Mouse (Mus musculus): ENCODE data around the gene Trip6. TPM values are rescaled to one million over a fixed set of nuclear protein-coding genes. Genes with fewer than 3 reads are reported as not detected.

The Trip6 gene
- total RNA-seq, 2 experiments from 2014 or later: 4.5 to 6.5 TPM

- TF ChIP-seq CTCF (IDR thresholded peaks at IDR 0.05): no peak
- H3K27ac ChIP-seq: no peak overlapping the region
- intact Hi-C loops (cut with DNase I): no loop called here
- DNase-seq (ENCODE audit: extremely low spot score in 1 of 2, low spot score in 2 of 2): no peak
- no peak overlapping the region for H3K4me3 ChIP-seq
Observed at GRCm38 (mm10) chr5:137347856-137348255, 33.7 kb upstream of the Trip6 start.

GRCm38 (mm10) chr5:137346983-137347382 lies 32.8 kb upstream of the Trip6 start:
- no peak for DNase-seq (ENCODE audit: extremely low spot score in 1 of 2, low spot score in 2 of 2)
- TF ChIP-seq CTCF (IDR thresholded peaks at IDR 0.05): no peak
- no peak overlapping the region for H3K27ac ChIP-seq
- no peak overlapping the region for H3K4me3 ChIP-seq
- intact Hi-C loops (cut with DNase I): no loop called here

- no peak for DNase-seq (ENCODE audit: extremely low spot score in 1 of 2, low spot score in 2 of 2)
- Histone ChIP-seq H3K4me3 (no peak overlapping the region), H3K27ac (no peak overlapping the region)
- intact Hi-C loops (cut with DNase I): no loop called here
- no peak for TF ChIP-seq CTCF (IDR thresholded peaks at IDR 0.05)
Observed at GRCm38 (mm10) chr5:137346388-137346787, 32.2 kb upstream of the Trip6 start.

- Histone ChIP-seq H3K27ac (no peak overlapping the region), H3K4me3 (no peak overlapping the region)
- TF ChIP-seq CTCF (IDR thresholded peaks at IDR 0.05): no peak
- DNase-seq (ENCODE audit: extremely low spot score in 1 of 2, low spot score in 2 of 2): no peak
- intact Hi-C loops (cut with DNase I): no loop called here
Observed at GRCm38 (mm10) chr5:137345821-137346220, 31.6 kb upstream of the Trip6 start.

DNA sequence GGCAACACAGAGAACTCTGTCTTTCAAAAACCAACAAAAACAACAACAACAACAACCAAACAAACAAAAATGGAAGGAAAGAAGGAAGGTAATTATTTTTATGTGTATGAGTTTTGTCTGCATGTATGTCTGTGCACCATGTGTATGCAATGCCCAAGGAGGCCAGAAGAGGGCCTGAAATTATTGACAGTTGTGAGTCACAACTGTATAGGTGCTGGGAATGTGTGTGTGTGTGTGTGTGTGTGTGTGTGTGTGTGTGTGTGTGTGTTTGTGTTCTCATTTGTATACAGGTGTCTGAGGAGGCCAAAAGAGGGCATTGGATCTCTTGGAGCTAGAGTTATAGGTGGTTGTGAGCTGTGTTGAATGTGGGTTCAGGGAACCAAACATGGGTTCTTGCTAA lies 29.7 kb upstream of the Trip6 start:
- TF ChIP-seq CTCF (IDR thresholded peaks at IDR 0.05): no peak
- Histone ChIP-seq H3K4me3 (no peak overlapping the region), H3K27ac (no peak overlapping the region)
- DNase-seq (ENCODE audit: extremely low spot score in 1 of 2, low spot score in 2 of 2): no peak
- intact Hi-C loops (cut with DNase I): no loop called here

- H3K27ac ChIP-seq: no peak overlapping the region
- DNase-seq (ENCODE audit: extremely low spot score in 1 of 2, low spot score in 2 of 2): no peak
- intact Hi-C loops (cut with DNase I): no loop called here
- no peak for TF ChIP-seq CTCF (IDR thresholded peaks at IDR 0.05)
- no peak overlapping the region for H3K4me3 ChIP-seq
Observed at GRCm38 (mm10) chr5:137343412-137343811, 29.2 kb upstream of the Trip6 start.

DNA sequence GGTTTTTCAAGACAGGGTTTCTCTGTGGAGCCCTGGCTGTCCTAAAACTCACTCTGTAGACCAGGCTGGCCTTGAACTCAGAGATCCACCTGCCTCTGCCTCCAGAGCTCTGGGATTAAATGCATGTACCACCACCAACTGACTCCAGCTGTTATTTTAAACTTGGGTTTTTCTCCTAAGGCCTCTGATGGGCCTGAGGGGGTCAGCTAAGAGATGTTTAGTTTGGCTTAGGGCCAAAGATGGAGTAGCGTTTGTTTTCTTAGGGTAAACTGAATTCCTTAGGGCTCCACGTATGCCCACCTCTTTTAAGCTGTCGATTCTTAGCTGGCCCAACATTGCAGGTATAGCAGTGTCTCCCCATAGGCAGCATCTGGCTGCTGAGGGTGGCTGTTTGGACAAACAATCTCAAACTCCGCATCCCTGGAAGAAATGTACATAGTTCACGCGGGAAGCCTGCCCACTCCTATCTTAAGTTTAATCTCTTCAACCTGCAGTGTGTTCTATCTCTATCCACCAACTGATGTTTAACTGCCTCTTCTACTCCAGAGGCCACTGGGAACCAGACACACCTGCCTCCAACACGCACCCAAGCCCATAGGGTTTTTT lies 28.3 kb upstream of the Trip6 start:
- H3K27ac ChIP-seq: no peak overlapping the region
- no peak for TF ChIP-seq CTCF (IDR thresholded peaks at IDR 0.05)
- intact Hi-C loops (cut with DNase I): no loop called here

DNA sequence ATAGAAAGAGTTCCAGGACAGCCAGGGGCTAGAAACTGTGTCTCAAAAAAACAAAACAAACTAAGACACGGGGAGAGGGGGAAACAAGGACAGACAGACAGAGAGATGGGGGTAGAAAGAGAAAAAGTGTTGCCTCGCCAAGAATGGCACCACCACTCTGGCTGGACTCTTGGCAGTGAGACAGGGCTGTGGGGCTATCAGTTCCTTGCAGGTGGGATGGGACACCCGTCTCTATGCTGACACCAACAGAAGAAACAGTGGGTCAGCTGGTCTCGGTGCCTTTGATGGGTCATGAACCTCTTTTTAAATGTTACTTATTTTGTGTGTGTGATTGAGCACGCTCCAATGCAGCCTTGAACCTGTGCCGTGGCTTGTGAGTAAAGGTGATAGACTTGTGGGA lies 26.0 kb upstream of the Trip6 start:
- Histone ChIP-seq H3K4me3 (no peak overlapping the region), H3K27ac (no peak overlapping the region)
- DNase-seq (ENCODE audit: extremely low spot score in 1 of 2, low spot score in 2 of 2): no peak
- intact Hi-C loops (cut with DNase I): no loop called here
- no peak for TF ChIP-seq CTCF (IDR thresholded peaks at IDR 0.05)

More for the DNA sequence above, 28.3 kb upstream of the Trip6 start:
- H3K4me3 ChIP-seq: no peak overlapping the region
- no peak for DNase-seq (ENCODE audit: extremely low spot score in 1 of 2, low spot score in 2 of 2)

GRCm38 (mm10) chr5:137339290-137339979 lies 25.2 kb upstream of the Trip6 start:
- no peak for DNase-seq (ENCODE audit: extremely low spot score in 1 of 2, low spot score in 2 of 2)
- H3K27ac ChIP-seq: peak overlapping the region; percentile 74; the same call in 1 of the 2 replicates
- intact Hi-C loops (cut with DNase I): loop anchor here (5.0 to 10.0 kb wide), 3 partner anchors 255 to 825 kb away; partner anchors contain the start of genes Cops6 and Ppp1r35
- no peak for TF ChIP-seq CTCF (IDR thresholded peaks at IDR 0.05)
- peak overlapping the region; percentile 55 for H3K4me3 ChIP-seq

GRCm38 (mm10) chr5:137338663-137339289 lies 24.6 kb upstream of the Trip6 start:
- DNase-seq (ENCODE audit: extremely low spot score in 1 of 2, low spot score in 2 of 2): no peak
- intact Hi-C loops (cut with DNase I): loop anchor here (1.0 to 10.0 kb wide), 4 partner anchors 256 to 826 kb away; partner anchors contain the start of genes Cops6 and Ppp1r35

DNA sequence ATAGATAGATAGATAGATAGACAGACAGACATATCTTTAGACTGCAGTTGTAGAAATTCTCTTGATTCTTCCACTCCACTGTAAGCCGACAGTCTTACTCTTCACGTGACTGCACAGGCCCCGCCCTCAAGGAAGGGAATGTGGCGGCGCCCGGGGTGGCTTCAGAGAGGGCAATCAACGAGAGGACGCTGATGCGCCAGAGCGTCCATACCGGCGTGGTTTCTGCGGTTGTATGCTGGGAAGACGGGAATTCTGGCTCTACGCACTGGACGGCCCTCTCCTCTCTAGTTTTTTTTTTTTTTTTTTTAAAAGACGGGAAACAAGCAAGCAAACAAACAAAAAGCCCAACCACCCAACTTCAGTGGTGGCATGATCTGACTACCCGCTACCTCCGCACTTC lies 24.1 kb upstream of the Trip6 start:
- intact Hi-C loops (cut with DNase I): loop anchor here (1.0 to 10.0 kb wide), 4 partner anchors 257 to 827 kb away; partner anchors contain the start of genes Cops6 and Ppp1r35
- H3K4me3 ChIP-seq: peak overlapping the region; percentile 55
- TF ChIP-seq CTCF (IDR thresholded peaks at IDR 0.05): no peak
- H3K27ac ChIP-seq: peak overlapping the region; percentile 74
- peak; percentile 89 to 90 for DNase-seq (ENCODE audit: extremely low spot score in 1 of 2, low spot score in 2 of 2)

More at GRCm38 (mm10) chr5:137338663-137339289, 24.6 kb upstream of the Trip6 start:
- peak overlapping the region; percentile 74 for H3K27ac ChIP-seq
- TF ChIP-seq CTCF (IDR thresholded peaks at IDR 0.05): no peak
- H3K4me3 ChIP-seq: peak overlapping the region; percentile 55

GRCm38 (mm10) chr5:137337190-137337589 lies 23.0 kb upstream of the Trip6 start:
- no peak overlapping the region for H3K27ac ChIP-seq
- no peak for TF ChIP-seq CTCF (IDR thresholded peaks at IDR 0.05)
- no peak for DNase-seq (ENCODE audit: extremely low spot score in 1 of 2, low spot score in 2 of 2)
- no peak overlapping the region for H3K4me3 ChIP-seq
- intact Hi-C loops (cut with DNase I): loop anchor here (5.0 to 10.0 kb wide), 3 partner anchors 258 to 828 kb away; partner anchors contain the start of genes Cops6 and Ppp1r35

Measured in left cerebral cortex, adult 2 months (tissue).